Mouse (Mus musculus) brain, embryonic 14.5 days (tissue): ENCODE results near the gene Cc2d1b. TPM values are rescaled to one million over a fixed set of nuclear protein-coding genes. Genes with fewer than 3 reads are reported as not detected.

Experiments used
- DNase-seq: peaks from one replicate; pipeline ENCODE4 v3.0.0-alpha.2; 2011; ENCODE audit warnings: low read depth
- CTCF ChIP-seq: fragments of 200-500 bp; IDR thresholded peaks from 2 replicates; pipeline ENCODE4 v1.5.1; 2012; ENCODE audit warnings: inconsistent platforms, mild to moderate bottlenecking, moderate library complexity, borderline replicate concordance; ENCODE audit not compliant: insufficient read depth, insufficient read length; ENCODE audit errors: extremely low read depth
- POLR2A ChIP-seq: fragments of 200-500 bp; IDR thresholded peaks from 2 replicates; pipeline ENCODE4 v1.6.1; 2012; ENCODE audit warnings: mild to moderate bottlenecking, inconsistent platforms, borderline replicate concordance; ENCODE audit not compliant: poor library complexity, insufficient read depth, insufficient read length, severe bottlenecking; ENCODE audit errors: extremely low read depth
- polyA plus RNA-seq: library from polyadenylated mRNA; depleted of rRNA; stranded (reverse); fragments of >200 nt; gene quantifications from 2 replicates; pipeline ENCODE4 v1.2.3, GENCODE M21; 2012; rRNA removed

Cc2d1b gene
- polyA plus RNA-seq, 1 experiment: 50.4 TPM

DNA sequence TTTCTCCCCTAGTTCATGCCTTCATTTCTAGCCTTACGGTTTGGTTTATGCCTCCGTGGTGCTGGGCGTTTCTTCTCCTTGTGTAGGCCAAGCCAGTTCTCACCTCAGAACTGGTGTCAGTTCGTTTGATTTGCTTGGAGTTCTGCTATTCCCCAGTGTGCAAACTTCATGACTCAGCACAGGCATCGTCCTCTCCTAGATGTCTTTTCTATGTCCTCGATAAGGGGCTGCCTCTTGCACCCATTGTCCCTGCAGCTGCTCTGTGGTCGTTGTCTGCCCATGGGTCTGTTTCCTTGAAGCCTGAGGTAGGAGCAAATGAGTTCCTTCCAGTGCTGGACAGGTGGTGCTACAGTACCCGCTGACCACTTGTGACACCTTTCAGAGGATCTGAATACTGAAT lies 796 bp downstream of the Cc2d1b start:
- no peak for DNase-seq
- TF ChIP-seq POLR2A (no peak), CTCF (no peak)

DNA sequence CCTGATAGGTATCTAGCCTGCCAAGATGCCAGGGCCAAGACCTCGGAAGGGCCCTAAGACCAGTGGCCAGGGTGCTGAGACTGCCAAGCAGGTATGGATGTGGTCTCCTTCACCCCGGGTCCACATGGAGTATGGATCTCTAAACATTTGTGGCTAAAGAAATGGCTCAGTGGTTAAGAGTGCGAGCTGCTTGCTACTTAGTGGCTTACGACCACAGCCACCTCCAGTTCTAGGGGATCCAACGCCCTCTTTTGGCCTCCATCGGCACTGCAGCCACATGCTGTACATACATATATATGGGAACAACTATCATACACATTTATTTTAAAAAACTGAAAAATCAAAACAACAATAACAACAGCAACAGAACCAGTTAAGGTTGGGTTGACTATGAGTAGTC lies 1.8 kb downstream of the Cc2d1b start:
- DNase-seq: no peak
- no peak for TF ChIP-seq POLR2A
- peak; percentile 26; the same call in 1 of the 2 replicates for TF ChIP-seq CTCF

DNA sequence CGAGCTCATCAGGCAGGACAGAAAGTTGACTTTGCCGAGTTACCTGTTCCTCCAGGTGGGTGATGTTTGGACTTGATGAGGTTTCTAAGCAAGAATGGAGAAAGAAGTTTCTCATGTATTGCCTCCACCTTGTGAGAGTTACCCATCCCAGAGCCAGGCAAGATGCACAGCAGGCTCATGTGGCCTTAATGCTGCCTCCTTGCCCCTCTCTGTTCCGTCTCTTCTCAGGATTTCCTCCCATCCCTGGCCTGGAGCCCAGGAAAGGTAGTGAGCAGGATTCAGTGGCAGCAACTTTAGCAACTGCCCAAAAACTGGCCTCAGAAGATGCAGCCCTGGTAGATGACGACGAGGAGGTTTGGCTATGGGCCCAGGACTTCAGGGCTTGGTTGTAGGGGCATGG lies 7.3 kb downstream of the Cc2d1b start:
- DNase-seq: no peak
- TF ChIP-seq CTCF: no peak
- TF ChIP-seq POLR2A: no peak

DNA sequence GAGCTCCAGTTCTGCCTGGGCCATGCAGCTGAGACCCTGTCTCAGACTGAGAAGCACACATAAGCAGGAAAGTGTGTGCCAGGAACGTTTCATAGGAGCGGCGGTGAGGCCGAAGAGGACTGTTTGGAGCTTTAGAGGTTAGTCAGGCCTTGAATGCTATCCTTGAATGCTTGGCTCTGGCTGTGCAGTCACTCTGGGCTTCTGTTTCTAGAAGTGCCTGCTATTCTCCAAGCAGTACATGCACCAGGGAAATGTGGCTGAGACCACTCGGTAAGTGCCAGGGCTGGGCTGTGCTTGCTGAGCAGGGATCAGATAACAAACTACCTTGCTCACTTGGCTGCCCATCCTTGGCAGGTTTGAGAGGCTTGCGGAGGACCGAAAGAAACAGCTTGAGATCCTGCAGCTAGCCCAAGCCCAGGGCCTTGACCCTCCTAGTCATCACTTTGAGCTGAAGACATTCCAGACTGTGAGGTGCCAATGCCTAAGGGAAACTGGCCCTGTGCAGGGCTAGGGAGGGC lies 9.7 kb downstream of the Cc2d1b start:
- DNase-seq: no peak
- TF ChIP-seq POLR2A (no peak), CTCF (no peak)

DNA sequence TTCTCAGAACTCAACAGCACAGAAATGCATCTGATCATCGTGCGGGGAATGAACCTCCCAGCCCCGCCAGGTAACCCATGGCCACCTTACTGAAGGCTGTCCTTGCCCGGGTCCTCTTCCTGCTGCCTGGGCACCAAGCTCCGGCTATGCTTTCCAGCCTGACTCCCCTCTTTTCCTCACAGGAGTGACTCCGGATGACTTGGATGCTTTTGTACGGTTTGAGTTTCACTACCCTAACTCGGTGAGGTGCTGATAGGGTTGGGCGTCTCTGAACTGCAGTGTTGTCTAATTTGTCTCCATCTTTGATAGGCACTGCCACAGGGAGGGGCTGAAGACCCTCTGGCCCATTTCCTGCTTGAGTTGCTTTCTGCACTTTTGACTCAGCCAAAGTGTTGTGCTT lies 10.4 kb downstream of the Cc2d1b start:
- no peak for TF ChIP-seq CTCF
- no peak for TF ChIP-seq POLR2A
- DNase-seq: no peak

DNA sequence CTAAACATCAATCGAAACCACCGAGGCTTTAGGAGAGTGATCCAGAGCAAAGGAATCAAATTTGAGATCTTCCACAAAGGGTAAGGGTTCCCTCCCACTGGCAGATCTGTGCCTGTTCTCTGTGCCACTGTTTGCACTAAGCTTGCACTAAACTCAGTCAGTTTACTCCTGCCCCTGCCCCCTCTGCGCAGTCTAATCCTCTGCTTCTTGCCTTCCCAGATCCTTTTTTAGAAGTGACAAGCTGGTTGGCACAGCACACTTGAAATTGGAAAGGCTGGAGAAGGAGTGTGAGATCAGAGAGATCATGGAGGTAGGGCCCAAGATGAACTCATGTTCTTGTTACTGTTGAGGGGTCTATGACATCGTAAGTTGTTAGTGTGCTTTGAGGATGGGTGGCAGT lies 11.9 kb downstream of the Cc2d1b start:
- TF ChIP-seq CTCF (no peak), POLR2A (no peak)
- no peak for DNase-seq

DNA sequence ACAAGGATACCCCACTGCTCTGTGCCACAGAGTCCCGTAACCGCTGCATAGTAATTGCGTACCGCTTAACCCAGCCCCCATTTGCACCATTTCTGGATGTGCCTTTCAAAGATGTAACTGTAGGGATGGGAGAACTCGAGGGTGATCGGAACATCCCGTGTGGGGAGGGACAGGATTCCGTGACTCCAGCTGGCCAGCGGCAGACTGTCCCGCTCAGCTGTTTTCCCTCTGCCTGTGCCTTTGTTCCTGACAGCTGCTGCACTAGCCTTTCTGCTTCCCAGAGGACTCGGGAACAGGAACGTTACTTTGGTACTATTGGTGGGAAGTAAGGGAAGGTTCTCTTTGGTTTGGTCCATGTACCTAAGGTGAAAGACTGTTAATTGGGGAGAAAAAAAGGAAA lies 14.0 kb downstream of the Cc2d1b start:
- no peak for DNase-seq
- no peak for TF ChIP-seq POLR2A
- no peak for TF ChIP-seq CTCF

DNA sequence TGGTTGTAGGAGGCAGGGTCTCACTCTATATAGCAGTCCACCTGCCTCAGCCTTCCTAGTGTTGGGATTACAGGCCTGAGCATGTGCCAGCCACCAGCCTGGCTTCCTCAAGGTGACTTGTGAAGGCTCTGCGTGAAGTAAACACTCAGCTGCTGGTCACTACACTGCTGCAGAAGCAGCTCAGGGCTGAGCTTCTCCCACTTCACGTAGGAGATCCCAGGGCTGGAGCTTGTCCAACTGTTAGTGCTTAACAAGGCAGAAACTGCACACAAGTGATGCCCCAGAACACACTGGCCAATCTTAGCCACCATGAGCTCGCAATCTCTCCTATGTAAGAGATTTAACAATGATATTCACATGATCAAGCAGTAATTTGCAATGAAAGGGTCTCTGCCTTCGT lies 15.0 kb downstream of the Cc2d1b start:
- TF ChIP-seq CTCF: no peak
- no peak for TF ChIP-seq POLR2A
- no peak for DNase-seq

DNA sequence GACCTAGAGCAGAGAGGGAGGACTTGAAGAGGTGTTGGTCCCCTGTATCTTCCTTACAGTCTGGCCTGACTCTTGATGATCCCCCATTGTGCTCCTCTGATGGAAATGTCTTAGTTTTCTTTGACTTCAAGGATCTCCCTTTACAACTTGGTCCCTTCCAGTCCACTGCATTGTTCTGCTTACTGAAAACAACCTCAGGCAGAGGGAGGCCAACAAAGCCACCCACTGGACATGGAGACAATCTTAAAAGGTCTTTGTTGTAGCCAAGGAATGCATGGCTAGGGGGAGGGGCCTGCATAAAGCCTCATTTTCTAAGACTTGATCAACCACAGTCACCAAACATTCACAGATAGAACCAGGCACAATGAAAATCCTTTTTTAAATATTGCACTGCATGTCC lies 15.4 kb downstream of the Cc2d1b start:
- no peak for DNase-seq
- TF ChIP-seq CTCF: no peak
- no peak for TF ChIP-seq POLR2A

DNA sequence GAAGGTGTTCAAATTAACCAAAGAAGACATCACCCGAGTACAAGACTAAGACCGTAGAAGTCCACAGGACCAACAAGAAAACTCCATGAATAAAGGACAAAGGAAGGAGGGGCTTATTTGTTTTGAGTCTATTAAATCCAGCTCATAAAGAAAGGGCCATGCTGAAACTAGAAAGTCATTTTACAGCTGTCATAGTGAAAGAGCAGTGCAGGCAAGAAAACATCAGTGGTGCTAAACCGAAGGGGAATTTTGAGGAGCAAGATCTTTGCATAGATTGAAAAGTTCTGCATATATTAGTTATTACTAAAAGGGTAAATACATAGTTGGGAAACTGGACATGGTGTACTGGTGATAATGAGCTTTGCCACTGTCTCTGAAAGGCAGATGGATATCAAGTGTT lies 18.0 kb downstream of the Cc2d1b start:
- no peak for DNase-seq
- TF ChIP-seq POLR2A (no peak), CTCF (no peak)

DNA sequence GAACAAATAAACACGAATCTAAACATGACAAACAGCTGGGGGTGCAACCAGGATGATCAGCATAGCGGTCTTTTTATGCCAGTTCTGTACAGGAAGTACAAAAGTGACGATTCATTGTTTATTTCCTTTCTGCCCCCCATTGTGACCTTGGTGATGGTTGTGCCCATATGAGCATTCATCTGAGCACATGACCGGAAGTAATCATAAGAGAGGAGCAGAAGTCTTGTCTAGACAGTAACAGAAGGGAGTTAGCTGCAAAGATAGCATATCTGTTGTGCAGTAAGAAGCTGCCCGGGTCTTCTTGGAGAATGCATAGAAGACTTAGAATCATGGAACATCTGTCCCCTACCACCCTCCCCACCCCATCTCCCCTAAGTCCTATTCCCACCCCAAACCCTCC lies 19.0 kb downstream of the Cc2d1b start:
- DNase-seq: no peak
- no peak for TF ChIP-seq CTCF
- TF ChIP-seq POLR2A: no peak

DNA sequence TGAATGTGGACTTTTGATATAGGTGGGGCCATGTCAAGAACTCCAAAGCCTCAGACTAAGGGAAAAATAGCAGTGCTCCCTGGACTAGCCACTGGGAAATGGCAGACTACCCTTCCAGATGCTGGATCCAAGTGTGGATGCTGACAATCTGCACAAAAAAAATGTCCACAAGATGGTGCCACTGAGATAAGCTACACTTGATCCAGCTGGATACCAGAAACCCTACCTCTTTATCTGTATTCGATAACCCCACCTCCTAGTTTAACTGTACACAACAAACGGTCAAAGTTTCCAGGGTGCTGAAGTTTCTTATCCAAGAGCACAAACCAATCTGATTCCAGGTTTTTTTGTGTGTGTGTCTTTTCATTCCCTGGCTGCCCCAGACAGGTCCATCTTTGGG lies 44.7 kb downstream of the Cc2d1b start:
- TF ChIP-seq POLR2A (no peak), CTCF (peak; percentile 50; the same call in 1 of the 2 replicates)
- peak; percentile 41 for DNase-seq

Other genes starting within 250 kb of the Cc2d1b start
- gene Shisal2a, start 236.6 kb upstream of the Cc2d1b start, polyA plus RNA-seq: 4.7 and 6.1 TPM in 2 replicates
- 24.7 and 27.2 TPM in 2 replicates for gene Gpx7, start 213.0 kb upstream of the Cc2d1b start, polyA plus RNA-seq
- 158 and 180 TPM in 2 replicates for gene Tut4, start 160.5 kb upstream of the Cc2d1b start, polyA plus RNA-seq
- 45.4 and 46.6 TPM in 2 replicates for gene Prpf38a, start 40.6 kb upstream of the Cc2d1b start, polyA plus RNA-seq
- gene Orc1, start 40.5 kb upstream of the Cc2d1b start, polyA plus RNA-seq: 1.6 and 3.0 TPM in 2 replicates
- 0.09 and 0.11 TPM in 2 replicates for gene 3110021N24Rik, start 99.7 kb downstream of the Cc2d1b start, polyA plus RNA-seq
- gene Zfyve9, start 160.9 kb downstream of the Cc2d1b start, polyA plus RNA-seq: 7.3 and 15.2 TPM in 2 replicates
- 113 and 134 TPM in 2 replicates for gene Btf3l4, start 213.7 kb downstream of the Cc2d1b start, polyA plus RNA-seq
- 54.3 and 57.1 TPM in 2 replicates for gene Txndc12, start 214.7 kb downstream of the Cc2d1b start, polyA plus RNA-seq
- gene Kti12, start 227.8 kb downstream of the Cc2d1b start, polyA plus RNA-seq: 27.5 and 35.4 TPM in 2 replicates
- gene A730015C16Rik, start 228.7 kb downstream of the Cc2d1b start, polyA plus RNA-seq: 0.10 and 0.26 TPM in 2 replicates